Mouse (Mus musculus): ENCODE results near the gene Olfr164.

Olfr164 gene

GRCm38 (mm10) chr16:19313964-19314363 lies at the start of gene Olfr164:
Gene Olfr164, minus strand, starts transcription at chr16:19314064.
- DNase-seq (ENCODE audit: low read depth, low spot score): no peak

DNA sequence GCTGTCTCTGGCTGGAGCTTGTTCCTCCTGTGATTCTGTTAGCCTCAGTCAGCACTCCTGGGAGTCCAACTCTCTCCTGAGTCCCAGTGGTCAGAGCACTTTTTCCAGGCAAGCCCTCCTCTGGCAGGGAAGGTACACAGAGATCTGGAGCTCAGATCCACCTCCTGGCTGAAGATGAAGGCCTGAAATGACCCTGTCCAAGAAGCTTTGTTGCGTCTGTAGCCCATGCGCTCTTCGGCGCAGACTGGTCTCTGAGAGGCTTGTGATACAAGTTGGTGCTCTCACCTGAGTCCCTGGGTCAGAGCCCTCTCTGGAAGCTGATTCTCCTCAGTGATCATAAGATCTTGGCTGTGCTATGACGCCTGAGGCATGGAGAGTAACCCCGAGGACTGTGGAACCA lies 35.2 kb upstream of the Olfr164 start:
- DNase-seq (ENCODE audit: low read depth, low spot score): peak; percentile 71

DNA sequence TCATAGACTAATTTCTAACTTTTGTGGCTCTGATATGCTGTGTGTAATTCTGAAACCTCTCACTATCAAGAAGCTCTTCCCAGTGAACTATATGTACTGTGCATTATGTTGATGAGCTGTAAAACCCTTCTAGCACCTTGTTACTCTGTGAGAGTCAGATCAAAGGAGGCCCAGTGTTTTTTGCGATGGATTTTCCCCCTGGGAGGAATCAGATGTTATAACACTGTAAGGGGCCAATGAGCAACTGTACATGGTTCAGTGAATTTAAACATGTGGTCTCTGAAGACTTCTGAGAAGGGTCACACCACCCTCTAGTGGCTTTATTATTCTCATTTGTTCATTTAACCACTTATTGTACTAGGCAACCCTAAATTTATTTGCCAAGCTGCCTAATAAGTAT lies 50.6 kb downstream of the Olfr164 start:
- no peak for DNase-seq (ENCODE audit: low read depth, low spot score)

DNA sequence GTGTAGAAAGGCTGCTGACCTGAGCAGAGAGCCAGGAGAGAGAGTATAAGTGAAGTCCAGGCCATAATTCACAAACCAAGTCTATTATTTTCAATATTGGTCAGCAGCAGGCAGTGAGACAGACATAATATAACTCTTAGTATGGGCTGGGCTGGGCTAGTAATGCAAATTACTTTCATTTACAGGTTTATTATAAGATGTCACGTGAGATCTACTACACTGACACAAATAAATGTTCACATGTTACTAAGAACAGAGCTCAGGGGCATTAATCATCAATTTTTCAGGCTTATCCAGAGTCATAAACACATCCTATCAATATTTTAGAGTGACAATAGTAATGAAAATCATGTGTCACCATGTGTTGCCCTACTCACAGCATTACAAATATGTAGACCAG lies 53.1 kb downstream of the Olfr164 start:
- no peak for DNase-seq (ENCODE audit: low read depth, low spot score)

DNA sequence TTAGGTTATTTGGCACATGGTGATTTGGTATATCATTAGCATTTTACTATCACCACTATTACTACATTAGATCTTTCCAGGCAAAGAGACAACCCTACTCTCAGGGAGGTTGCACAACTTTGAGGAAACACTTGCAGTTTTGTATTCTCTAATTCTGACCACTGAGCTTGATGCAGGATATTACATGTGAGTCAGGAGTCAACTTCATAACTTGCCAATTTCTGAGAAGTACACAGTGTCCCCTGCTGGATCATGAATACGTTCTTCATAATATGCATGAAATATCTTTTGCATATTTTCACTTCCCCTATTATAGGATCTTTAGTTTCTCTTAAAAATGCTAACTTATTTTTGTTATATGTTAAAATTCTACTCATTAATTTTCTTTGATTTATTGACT lies 68.0 kb downstream of the Olfr164 start:
- DNase-seq (ENCODE audit: low read depth, low spot score): no peak

- DNase-seq (ENCODE audit: low read depth, low spot score): no peak
Measured at GRCm38 (mm10) chr16:19241539-19242025, 72.3 kb downstream of the Olfr164 start.

DNA sequence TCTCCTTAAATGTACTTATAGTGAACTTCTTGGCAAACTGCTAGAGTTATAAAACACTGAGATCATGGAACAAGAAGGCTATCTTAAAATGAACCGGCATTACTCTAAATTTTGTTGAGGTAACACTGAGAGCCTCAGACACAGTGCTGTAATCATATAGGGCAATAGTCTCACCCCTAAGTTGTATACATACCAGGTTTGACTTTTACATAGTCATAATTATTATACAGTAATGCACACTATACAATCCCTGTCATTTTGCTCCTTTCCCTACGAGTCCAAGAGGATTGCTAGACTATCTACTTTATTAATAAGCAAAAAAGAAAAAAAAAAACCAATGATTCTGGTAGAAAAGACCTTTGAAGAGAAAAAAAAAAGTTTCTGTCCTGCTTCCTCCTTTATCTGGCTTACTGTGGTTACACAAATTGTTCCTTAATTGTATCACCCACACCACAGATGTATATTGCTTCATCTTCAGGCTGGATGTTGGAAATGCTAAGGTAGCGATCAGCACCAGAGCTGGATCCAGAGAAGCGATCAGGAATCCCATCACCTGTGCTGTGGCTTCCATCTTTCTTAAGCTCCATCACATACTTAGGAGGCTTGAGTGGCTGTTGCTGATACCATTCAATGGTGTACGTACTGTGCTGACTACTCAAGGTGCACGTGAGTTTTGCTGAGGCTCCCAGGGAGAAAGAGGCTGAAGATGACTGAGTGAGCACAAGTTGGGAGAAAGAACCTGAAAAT lies 72.9 kb downstream of the Olfr164 start:
- no peak for DNase-seq (ENCODE audit: low read depth, low spot score)

GRCm38 (mm10) chr16:19236719-19237118 lies 77.1 kb downstream of the Olfr164 start:
- DNase-seq (ENCODE audit: low read depth, low spot score): peak; percentile 24
